Mouse (Mus musculus) T-helper 1 cell (primary cell): ENCODE measurements around the gene Nfyb.

Experiments
- in situ Hi-C: fragments of 300-600 bp; cut with MboI, MseI; formaldehyde crosslinking; loops from one replicate; pipeline ENCODE4 v1.15.1; 2025; ENCODE audit warnings: high pct_unique_total_duplicates

Nfyb gene

DNA sequence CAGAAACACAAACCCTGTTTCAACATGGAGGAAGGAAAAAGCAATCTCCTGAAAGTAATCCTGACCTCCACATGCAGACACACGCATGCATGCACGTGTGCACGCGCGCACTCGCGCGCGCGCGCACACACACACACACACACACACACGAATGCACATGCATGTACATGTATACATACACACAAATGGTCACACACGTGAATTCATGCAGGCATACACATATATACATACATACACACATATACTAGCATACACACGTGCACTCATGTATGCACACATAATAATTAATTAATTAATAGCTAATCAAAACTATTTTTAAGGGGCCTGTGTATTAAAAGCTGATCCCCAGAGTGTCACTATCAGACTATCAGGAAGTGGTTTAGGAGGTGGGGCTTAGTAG is 15.9 kb upstream of the Nfyb start:
- in situ Hi-C loops, result no loop called here

DNA sequence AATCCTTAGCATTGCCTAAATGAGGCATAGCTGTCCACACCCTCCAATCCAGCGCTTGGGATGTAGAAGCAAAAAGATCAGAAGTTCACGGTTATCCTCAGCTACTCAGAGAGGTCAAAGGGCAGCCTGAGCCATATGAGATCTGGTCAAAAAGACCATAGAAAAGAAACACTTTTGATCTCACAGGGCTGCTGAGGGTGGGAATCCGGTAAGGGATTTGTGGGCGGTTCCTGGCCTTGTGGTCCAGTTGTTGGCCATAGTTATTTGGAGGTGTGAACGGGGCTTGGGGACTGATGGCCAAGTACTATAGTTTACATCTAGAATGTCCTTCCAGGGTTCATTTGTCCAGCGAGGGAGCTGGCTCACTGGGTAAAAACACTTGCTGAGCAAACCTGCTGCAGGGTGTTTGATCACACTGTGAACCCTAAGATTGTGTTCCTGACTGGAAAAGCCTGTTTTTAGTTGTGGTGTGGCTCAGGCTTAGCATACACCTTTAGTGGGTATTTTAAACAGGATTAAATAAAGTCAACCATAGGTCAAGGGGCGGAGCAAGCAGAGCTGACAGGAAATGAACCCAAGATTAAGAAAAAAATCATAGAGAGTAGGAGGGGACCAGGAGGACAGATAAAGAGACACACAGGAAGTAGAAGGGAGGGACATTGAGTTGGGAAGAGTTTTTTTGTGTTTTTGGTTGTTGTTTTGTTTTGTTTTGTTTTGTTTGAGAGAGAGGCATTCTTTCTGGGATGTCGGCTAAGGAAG is 15.0 kb upstream of the Nfyb start:
- in situ Hi-C loops, result no loop called here

DNA sequence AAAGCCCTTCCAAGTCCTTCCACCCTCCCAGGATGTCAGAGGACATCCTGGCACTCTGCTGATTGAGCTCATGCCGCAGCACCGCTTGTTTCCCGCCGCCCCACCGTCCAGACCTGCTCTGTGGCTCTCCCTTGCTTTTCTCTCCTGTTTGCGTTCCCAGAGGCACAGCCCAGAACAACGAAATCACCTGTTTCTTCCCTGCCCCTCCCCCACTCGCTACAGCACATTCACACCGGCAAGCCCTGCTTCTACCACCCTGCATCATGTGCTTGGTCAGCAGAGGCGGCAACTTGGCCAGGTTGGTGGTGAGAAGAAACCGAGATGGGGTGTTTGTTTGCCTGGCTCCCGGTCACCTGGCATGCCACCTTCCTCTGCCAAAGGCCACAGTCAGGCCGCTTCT is 13.9 kb upstream of the Nfyb start:
- in situ Hi-C loops, result no loop called here

DNA sequence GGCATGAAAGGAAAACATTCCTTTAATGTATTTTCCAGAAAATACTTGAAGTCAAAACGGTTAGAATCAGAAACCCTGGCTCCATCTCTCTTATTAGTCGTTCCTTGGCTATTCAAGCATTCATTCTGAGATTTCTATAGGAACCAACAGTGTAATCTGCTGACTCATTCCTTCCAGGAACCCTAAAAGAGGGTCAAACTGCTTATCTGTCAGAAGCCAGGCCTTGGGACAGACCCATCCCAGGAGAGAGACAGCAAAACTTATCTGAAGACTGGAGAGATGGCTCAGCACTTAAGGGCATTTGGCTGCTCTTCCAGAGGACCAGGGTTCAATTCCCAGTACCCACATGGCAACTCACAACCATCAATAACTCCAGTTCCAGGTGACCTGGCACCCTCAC is 13.1 kb upstream of the Nfyb start:
- in situ Hi-C loops, result no loop called here

DNA sequence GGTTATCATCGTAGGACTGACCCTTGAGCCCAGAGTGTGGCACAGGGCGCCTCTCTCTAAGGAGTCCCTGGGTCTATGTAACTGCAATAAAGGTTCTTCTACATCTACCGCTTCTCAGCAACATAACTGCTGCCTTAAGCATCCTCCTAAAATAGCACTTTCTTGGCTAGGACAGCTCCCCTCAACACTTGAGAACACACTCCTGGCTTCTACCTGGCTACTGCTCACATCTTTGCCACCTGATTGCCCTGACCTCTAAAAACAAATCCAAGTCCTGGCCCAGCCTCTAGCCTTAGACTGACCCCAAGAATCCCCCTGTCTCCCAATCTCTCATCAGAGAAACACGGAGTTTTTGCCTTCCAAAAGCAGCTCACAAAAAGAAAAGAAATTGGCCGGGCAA is 10.9 kb upstream of the Nfyb start:
- in situ Hi-C loops, result no loop called here

DNA sequence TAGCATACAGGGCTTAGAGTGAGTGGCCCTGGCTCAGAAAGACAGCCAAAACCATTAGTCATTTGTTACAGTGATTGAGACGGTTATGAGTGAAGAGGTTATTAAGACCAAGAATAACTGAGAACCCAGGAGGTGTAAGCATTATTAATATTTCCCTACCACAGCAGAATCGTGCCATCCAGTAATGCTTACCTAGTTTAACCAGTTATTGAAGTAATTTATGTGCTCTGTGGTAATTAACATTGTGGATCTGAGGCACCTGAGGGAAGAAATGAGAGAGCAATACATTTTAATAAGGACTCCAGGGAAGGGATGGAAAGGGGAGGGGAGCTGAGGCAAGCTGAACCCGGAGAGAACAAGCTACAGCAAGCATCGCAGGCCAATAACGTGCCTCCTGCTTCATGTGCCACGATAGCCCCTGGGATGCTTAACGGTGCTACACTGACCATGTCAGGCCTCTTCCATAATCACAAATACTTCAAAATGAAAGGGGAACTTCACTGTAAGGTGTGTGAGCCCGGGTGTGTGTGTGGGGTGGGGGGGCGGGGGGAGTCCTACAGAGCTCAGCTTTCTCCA is 7.7 kb upstream of the Nfyb start:
- in situ Hi-C loops, result no loop called here

DNA sequence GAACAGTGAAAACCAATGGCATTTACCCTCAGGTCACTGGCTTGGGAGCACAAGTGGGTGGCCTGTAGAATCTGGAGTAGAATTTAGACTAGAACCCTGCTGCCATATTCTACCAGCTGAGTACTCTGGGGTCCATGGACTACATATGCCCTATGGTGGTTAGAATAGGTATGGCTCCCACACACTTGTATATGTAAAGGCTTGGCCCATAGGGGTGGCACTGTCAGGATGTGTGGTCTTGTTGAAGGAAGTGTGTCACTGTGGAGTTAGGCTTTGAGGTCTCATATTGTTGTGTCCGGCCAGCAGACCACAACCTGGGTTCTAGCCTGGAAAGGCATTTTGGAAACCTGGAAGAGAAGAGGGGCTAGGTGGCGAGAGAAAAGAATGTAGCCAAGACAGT is 6.8 kb upstream of the Nfyb start:
- in situ Hi-C loops, result no loop called here

DNA sequence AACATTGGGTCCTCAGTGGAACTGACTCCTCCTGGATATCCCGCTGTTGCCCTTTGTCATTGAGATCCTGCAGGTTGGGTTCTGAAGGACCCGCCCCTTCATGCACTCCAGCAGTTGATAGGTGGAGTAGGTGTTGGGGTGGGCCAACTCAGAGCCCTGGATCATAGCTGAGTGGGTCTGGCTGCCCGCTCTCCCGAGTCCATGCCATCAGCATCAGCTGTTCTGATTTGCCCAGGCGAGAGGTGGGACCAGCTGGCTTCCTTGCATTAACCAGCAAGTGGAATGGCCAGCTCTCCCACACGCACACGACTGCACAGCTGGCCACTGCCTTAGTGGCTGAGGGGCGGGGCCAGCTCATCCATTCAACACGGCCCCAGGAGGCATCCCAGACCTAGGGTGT is 5.0 kb upstream of the Nfyb start:
- in situ Hi-C loops, result no loop called here

DNA sequence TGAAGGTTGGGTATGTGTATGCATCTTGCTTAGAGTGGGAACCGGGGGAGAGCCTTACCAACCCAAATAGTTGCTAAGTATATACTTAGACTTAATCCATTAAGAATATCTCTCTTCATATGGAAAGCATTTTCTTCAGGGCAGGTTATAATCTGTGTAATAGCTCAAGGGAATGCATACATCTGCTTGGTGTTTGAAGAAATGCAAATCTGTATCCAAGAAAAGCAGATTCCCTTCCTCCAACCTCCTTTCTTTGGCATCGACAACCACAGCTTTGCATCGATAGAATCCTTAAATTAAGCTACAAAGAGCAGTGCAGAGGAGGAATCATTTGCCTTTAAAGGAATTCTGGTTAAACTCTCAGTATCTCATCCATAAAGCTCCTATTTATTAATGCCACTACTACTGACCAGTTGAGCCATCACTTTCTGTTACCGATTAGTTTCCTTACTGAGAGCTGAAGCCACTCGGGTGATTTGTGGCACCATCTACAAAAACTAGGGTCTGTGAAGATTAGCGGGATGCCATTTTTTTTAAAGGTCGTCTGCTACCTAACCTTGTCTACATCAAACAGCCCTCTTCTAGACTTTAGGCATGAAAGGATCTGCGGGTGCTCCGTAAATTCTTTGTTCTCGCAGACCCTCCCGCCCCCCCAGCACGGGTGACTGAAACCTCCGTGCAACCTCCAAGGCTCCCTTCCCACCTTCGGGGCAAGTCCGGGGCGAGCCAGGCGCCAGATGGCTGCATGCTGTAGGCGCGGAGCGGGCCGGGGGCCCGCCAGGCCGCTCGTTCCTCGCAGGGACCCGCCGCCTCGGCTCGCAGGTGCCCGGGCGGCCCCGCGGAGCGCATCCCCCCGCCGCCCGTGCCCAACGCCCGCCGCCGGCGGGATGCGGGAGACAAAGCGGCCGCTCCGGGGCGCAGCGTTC is 925 bp downstream of the Nfyb start:
- in situ Hi-C loops, result loop anchor here (5.0 kb wide), 1 partner anchor 99 kb away; no protein-coding TSS in a partner anchor

DNA sequence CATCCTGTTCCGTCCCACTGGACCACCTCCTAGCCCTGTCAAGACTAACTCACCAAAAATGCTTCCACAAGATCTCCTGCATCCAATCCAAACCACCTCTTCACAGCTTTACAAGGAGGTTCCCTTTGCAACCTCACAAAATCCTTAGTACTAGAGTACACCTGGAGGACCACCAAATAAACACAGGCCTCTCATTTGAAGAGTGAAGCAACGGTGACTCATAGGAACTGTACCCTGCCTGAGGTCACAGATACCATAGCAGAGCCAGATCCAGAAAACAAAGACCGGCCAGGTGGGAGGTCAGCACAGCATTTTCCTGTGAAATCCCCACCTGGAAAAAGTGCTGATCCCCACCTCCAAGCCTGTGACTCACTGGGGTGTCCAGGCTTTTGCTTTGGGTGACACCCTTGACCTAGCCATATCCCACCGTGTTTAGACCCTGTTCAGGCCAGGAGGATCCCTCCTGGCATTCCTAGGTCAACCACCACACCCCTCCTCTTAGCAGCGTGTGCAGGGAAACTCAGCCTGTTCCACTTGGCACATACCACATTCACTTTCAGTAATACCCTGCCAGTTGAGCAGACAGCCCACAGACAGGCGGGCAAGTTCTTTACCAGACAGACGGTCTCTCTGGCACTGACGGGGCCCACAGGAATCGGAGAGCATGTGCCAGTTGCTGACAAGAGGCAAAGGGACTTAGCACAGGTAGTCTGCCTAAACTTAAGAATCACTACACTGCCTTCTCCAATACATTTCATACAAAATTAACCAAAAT is 2.7 kb downstream of the Nfyb start:
- in situ Hi-C loops, result loop anchor here (5.0 kb wide), 1 partner anchor 101 kb away; no protein-coding TSS in a partner anchor

DNA sequence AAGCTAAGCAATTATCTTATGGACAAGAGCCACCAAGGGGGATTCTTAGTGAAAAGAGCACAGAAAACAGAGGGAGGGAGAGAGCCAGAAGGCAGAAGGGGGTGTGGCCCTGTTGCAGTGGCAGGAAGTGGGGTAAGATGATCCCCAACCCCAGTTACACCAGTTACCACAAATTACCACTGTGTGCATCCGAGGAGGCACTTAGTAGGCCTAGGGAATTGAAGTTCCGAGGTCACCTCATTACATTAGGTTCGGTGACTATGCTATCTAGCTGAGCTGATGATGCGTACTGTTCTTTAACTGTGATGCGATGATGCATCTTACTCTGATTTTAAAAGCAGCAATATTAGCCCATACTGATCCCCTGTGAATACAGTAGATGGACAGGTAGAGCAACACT is 4.2 kb downstream of the Nfyb start:
- in situ Hi-C loops, result loop anchor here (5.0 kb wide), 1 partner anchor 103 kb away; no protein-coding TSS in a partner anchor

DNA sequence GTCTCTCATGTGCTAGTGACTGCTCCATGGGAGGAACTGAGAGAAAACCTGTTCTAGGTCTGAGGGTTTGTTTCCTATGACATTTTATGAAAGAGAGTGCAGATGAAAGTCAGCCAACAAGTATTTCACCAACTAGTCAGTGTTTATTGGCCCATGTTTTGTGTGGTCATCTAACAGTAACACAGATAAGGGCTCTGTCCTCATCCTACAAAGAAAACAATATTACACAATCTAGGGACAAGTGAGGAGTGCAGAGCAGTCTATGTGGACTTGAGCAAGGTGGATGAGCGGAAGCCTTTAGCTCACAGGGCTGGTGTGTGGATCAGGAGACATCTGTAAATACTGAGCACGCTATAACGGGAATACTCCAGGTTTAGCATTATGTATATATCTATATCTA is 5.1 kb downstream of the Nfyb start:
- in situ Hi-C loops, result no loop called here

DNA sequence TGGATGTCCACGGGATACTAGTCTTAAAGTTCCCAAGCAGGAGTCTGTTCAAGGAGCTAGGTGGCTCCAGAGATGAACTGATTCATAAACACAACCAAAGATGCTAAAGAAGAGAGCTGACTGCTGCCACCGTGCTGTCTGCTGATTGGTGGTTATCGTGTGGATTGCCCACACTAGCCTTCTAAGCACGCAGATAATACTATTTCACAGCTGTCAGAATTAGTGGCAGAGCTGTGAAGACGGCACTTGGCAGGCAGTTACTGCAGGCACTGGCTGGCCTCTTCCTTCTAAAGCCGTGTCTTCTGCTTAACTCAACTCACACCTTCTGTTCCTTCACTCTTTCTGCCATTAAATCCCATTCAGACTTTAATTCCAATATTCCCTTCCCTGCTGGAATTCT is 5.6 kb downstream of the Nfyb start:
- in situ Hi-C loops, result no loop called here

DNA sequence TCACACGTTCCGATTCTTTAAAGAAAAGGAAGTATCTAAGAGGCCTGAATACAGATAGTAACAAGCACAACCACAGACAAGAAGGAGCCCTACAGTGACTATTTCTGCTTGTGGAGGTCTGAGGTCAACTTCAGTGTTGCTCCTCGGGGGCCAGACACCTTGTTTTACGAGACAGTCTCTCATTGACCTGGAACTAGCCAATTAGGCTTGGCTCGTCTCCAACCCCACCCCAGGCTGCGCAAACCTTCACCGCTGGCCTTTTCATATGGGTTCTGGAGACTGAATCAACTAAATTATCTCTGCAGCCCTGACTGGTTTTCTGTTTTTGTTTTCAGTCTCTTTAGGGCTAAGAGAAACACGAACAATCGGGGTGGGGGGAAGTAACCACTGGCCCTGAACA is 6.6 kb downstream of the Nfyb start:
- in situ Hi-C loops, result no loop called here

DNA sequence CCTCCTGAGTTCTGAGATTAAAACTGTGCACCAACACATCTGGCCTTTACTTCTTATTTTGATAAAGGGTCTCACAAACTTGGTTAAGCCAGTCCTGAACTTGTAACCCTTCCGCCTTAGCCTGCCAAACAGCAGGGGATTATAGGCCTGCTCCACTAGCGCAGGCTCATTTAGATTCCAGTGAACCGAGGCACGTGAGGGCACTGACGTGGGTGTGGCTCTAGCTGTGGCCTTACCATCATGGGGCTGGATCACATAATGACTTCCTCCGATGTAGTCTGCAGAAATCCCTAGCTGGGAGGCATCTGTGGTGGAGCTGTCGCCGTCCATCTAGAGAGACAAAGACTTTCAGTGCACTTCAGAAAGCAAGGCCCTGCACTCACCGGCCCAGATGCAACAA is 7.5 kb downstream of the Nfyb start:
- in situ Hi-C loops, result no loop called here

DNA sequence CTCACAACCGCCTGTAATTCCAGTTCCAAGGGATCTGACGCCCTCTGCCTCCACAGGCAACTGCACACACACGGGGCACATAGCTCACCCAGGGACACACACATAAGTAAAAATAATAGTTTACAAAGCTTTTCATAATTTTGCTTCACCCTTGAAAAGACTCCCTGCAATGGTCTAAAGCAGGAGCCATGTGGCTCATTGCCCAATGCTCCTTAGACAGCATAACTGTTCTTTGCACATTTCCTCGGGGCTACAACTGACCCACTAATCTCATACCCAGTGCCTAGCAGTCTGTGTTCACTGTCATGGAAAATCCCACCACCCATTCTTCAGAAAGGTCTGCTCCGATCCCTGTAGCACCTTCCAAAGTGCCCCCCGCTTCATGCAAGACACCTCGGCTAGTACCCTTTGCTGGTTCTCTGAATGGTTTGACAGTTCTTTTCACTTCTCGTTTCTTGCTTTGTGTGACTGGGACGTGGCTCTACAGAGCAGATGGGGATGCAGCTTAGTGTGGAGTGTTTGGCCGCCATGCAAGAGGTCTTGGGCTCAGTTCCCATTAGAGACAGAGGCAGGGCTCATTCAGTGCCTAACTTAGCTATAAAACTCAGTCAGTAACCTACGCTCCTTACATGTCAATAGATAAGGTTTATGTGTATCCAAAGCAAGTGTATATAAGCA is 8.6 kb downstream of the Nfyb start:
- in situ Hi-C loops, result no loop called here

DNA sequence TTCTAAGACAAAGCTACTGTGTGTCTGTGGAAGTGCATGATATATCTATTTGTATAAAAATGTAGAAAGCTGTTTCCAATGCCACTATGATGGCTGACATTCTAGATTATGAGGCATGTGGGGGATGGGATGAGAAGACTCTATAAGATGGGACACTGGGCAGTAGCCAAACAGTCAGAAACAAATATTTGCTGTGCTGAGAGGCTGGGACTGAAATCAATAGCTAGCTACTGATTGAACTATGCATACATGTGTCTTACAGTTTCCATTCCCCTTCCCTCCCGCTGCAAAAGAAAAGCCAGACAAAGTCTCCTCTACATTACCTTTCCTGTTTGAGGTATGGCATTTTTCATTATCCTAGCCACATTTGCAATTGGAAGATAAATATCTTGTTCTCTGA is 9.3 kb downstream of the Nfyb start:
- in situ Hi-C loops, result no loop called here

DNA sequence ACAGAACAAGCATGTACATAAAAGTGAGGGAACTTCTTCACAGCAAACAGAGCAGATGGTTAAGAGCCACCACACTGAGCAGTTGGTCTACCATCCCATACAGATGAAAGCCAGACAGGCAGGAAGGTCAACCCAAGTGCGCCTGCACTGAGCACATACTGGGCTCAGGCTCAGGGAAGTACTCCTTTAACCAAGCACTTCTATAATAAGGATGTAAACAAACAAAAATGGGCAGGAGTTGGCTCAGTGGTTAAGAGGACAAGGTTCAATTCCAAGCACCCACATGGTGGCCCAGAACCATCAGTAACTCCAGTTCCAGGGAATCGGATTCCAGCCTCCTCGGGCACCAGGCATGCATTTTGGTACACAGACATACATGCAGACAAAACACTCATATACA is 11.0 kb downstream of the Nfyb start:
- in situ Hi-C loops, result no loop called here

DNA sequence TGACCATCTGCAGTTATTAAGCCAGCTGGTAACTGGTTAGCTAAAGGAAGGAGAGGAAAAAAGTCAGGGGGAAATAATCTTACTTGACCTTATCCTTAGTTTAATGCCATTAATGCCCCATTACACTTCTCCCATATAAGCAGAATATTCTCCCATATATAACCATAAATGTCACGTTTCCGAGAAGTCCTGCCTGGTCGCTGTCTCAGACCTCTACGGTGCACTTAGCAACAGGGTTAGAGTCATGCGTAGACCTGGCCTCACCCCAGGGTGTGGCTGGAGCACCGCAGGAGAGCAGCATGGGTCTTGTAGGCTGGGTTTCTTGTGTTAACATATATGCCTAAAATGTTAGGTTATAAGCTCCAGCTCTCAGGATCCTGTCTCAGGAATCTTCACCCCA is 13.2 kb downstream of the Nfyb start:
- in situ Hi-C loops, result no loop called here

DNA sequence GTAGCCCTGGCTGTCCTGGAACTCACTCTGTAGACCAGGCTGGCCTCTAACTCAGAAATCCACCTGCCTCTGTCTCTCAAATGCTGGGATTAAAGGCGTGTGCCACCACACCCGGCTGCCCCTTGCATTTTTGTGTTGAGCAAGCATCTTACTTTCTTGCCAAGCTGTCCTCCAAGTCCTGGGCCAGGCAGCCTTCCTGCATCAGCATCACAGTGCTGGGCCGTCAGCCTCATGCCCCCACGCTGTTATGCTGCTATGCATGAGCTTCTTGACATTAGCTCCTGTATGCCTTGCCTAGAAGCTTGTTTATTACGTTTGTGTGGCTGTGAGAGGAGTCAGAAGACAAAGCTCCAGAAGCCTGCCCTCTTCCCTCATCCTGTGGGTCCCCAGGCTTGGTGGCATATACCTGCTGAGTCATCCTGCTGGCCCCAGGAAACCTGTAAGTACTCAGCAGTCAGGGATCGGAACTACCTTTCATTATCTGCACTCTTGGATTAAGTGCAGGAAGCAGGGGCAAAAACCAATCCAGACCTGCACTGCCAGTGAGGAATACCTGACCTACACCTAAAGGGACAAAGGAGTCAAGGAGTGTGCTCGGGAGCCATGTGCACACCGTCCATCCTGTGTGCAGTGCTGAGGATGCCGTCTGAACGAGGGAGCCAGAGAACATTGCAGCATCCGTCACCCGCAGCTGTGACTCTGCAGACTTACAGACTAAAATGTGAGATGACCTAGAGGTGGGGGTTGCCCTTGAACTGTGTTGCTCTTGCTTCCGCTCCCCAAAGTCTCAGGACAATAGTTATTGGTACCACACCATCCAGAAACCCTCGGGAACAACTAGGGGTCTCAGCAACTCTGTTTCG is 16.7 kb downstream of the Nfyb start:
- in situ Hi-C loops, result no loop called here
